Mouse (Mus musculus): ENCODE results near the gene Bnc2. TPM values are rescaled to one million over a fixed set of nuclear protein-coding genes. Genes with fewer than 3 reads are reported as not detected.

Gene Bnc2
- polyA plus RNA-seq, 1 experiment from 2014 or later: 11.1 TPM

GRCm38 (mm10) chr4:84276081-84276480 is 399.0 kb downstream of the Bnc2 start:
- WGBS: 76% methylated on average over 14 of the region's 14 CpGs
- Histone ChIP-seq H3K4me3 (replicated peaks) (no peak overlapping the region), H3K4me2 (no peak overlapping the region), H3K9ac (no peak overlapping the region), H3K27me3 (no peaks in the 10 kb centered on the region), H3K9me3 (replicated peaks) (no peaks in the 10 kb centered on the region), H3K27ac (no peak overlapping the region), H3K36me3 (no peaks in the 10 kb centered on the region), H3K4me1 (no peaks in the 10 kb centered on the region)
- no peak for ATAC-seq (replicated peaks; ENCODE audit: low FRiP score)

DNA sequence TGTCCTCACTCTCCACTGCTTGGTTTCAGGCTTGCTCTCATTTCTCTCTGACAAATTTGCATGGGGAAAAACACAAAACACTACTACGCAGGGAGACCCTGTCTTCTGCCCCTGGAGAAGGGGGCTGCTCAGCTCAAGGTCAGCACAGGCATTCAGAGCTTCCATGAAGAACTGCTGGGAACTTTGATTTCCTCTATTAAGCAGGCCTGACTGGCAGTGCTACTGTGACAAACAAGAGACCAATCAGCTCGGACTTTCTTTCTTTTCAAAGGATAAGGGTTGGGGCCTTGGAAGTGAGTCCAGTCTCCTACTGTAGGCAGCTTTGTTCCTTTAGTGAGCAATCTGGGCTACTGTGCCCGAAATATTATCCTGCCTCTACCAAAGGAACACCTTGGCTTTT is 400.9 kb downstream of the Bnc2 start:
- Histone ChIP-seq H3K9me3 (replicated peaks) (no peaks in the 10 kb centered on the region), H3K4me2 (no peak overlapping the region), H3K4me3 (replicated peaks) (no peak overlapping the region), H3K4me1 (no peaks in the 10 kb centered on the region), H3K36me3 (no peaks in the 10 kb centered on the region), H3K9ac (no peak overlapping the region), H3K27ac (no peak overlapping the region), H3K27me3 (no peaks in the 10 kb centered on the region)
- no peak for ATAC-seq (replicated peaks; ENCODE audit: low FRiP score)
- 57% methylated on average over 3 of the region's 3 CpGs for WGBS

DNA sequence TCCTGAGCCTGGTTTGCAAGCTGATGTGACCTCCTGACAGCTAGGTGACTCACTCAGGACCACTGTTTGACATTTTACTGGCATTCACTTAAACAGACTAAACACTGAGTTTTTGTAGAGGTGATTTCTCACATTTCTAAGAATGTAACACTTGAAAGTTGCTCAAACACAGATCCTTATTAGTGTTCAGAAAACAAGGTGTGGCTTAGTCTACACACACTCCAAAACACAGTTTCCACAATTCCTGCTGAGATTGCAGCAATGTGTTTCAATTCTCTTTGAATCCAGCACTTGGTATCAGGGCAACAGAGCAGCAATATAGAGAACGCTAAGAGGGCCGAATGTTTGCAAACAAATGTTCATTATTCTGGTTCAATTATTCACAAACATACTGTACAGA is 402.2 kb downstream of the Bnc2 start:
- no peaks in the 10 kb centered on the region for H3K27me3 ChIP-seq
- no peaks in the 10 kb centered on the region for H3K4me1 ChIP-seq
- WGBS: 89% methylated on average over 2 of the region's 2 CpGs
- ATAC-seq (replicated peaks; ENCODE audit: low FRiP score): no peak
- H3K27ac ChIP-seq: no peak overlapping the region
- no peaks in the 10 kb centered on the region for H3K36me3 ChIP-seq
- H3K4me2 ChIP-seq: no peak overlapping the region
- H3K4me3 ChIP-seq (replicated peaks): no peak overlapping the region
- no peaks in the 10 kb centered on the region for H3K9me3 ChIP-seq (replicated peaks)
- H3K9ac ChIP-seq: no peak overlapping the region

GRCm38 (mm10) chr4:84269845-84270244 is 405.2 kb downstream of the Bnc2 start:
- Histone ChIP-seq H3K27ac (no peak overlapping the region), H3K4me1 (no peaks in the 10 kb centered on the region), H3K9me3 (replicated peaks) (no peaks in the 10 kb centered on the region), H3K9ac (no peak overlapping the region), H3K4me3 (replicated peaks) (no peak overlapping the region), H3K27me3 (no peaks in the 10 kb centered on the region), H3K4me2 (no peak overlapping the region), H3K36me3 (no peaks in the 10 kb centered on the region)
- 65% methylated on average over 6 of the region's 6 CpGs for WGBS
- ATAC-seq (replicated peaks; ENCODE audit: low FRiP score): no peak

GRCm38 (mm10) chr4:84247356-84247755 is 427.7 kb downstream of the Bnc2 start:
- WGBS: 92% methylated on average over 2 of the region's 2 CpGs
- H3K4me1 ChIP-seq: no peaks in the 10 kb centered on the region
- H3K27me3 ChIP-seq: no peaks in the 10 kb centered on the region
- H3K27ac ChIP-seq: no peak overlapping the region
- no peak for ATAC-seq (replicated peaks; ENCODE audit: low FRiP score)
- no peaks in the 10 kb centered on the region for H3K9me3 ChIP-seq (replicated peaks)
- no peaks in the 10 kb centered on the region for H3K36me3 ChIP-seq
- no peak overlapping the region for H3K4me3 ChIP-seq (replicated peaks)
- H3K4me2 ChIP-seq: no peak overlapping the region
- H3K9ac ChIP-seq: no peak overlapping the region

DNA sequence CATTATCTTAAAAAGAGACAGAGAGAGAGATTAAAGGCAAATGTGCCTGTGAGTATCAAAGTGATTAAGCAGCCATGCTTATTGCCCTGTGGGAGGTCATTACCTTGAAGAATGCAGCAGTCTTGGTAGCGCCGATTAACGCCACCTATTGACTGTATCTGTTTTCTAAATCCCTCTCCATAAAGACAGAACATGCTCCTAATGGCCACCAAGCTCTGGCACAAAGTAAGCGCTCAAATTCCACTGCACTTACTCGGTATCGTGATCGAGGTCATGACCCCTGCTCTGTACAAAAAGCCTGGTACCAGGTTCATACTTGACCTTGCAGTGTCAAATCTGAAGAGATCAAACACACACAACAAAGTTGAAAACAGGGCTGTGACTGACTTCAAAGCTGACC is 442.7 kb downstream of the Bnc2 start:
- H3K9me3 ChIP-seq (replicated peaks): no peaks in the 10 kb centered on the region
- H3K9ac ChIP-seq: no peak overlapping the region
- H3K4me2 ChIP-seq: no peak overlapping the region
- no peak overlapping the region for H3K27ac ChIP-seq
- H3K27me3 ChIP-seq: no peaks in the 10 kb centered on the region
- no peak for ATAC-seq (replicated peaks; ENCODE audit: low FRiP score)
- no peak overlapping the region for H3K4me3 ChIP-seq (replicated peaks)
- H3K36me3 ChIP-seq: no peaks in the 10 kb centered on the region
- WGBS: 78% methylated on average over 7 of the region's 7 CpGs
- no peaks in the 10 kb centered on the region for H3K4me1 ChIP-seq

GRCm38 (mm10) chr4:84231251-84231650 is 443.8 kb downstream of the Bnc2 start:
- H3K27me3 ChIP-seq: no peaks in the 10 kb centered on the region
- no peak overlapping the region for H3K4me2 ChIP-seq
- H3K36me3 ChIP-seq: no peaks in the 10 kb centered on the region
- no peak overlapping the region for H3K4me3 ChIP-seq (replicated peaks)
- H3K9me3 ChIP-seq (replicated peaks): no peaks in the 10 kb centered on the region
- WGBS: 85% methylated on average over 2 of the region's 2 CpGs
- H3K27ac ChIP-seq: no peak overlapping the region
- H3K9ac ChIP-seq: no peak overlapping the region
- no peaks in the 10 kb centered on the region for H3K4me1 ChIP-seq
- no peak for ATAC-seq (replicated peaks; ENCODE audit: low FRiP score)

GRCm38 (mm10) chr4:84229189-84229960 is 445.7 kb downstream of the Bnc2 start:
- Histone ChIP-seq H3K27me3 (no peaks in the 10 kb centered on the region), H3K4me1 (peaks cover 4% of the 10 kb centered on the region), H3K4me2 (no peak overlapping the region), H3K27ac (no peak overlapping the region), H3K4me3 (replicated peaks) (no peak overlapping the region), H3K36me3 (no peaks in the 10 kb centered on the region), H3K9me3 (replicated peaks) (no peaks in the 10 kb centered on the region), H3K9ac (no peak overlapping the region)
- 76% methylated on average over 10 of the region's 10 CpGs for WGBS
- no peak for ATAC-seq (replicated peaks; ENCODE audit: low FRiP score)

GRCm38 (mm10) chr4:84228551-84228950 is 446.5 kb downstream of the Bnc2 start:
- peaks cover 8% of the 10 kb centered on the region for H3K4me1 ChIP-seq
- H3K36me3 ChIP-seq: no peaks in the 10 kb centered on the region
- no peak overlapping the region for H3K9ac ChIP-seq
- 89% methylated on average over 5 of the region's 5 CpGs for WGBS
- no peak overlapping the region for H3K4me3 ChIP-seq (replicated peaks)
- no peak overlapping the region for H3K27ac ChIP-seq
- H3K27me3 ChIP-seq: no peaks in the 10 kb centered on the region
- no peaks in the 10 kb centered on the region for H3K9me3 ChIP-seq (replicated peaks)
- H3K4me2 ChIP-seq: no peak overlapping the region
- no peak for ATAC-seq (replicated peaks; ENCODE audit: low FRiP score)

Other genes with a start within 250 kb of the Bnc2 start
- gene Cntln, start 209.0 kb upstream of the Bnc2 start, polyA plus RNA-seq (2015; fragmentation: Nextera tagmentation; extraction: Ambion mirVana): 10.2 and 10.9 TPM in 2 replicates

Data from kidney, embryonic 15.5 days (tissue).